Mouse (Mus musculus) gastrocnemius, postnatal 14 days (tissue): ENCODE measurements at regions not wholly inside any gene's neighbourhood (a gene's known extent, or its start where the extent isn't known, plus 50 kb on each side); places are given as distances from the start of the nearest gene placed in this dataset.

Experiments
- DNase-seq: peaks from one replicate; pipeline ENCODE4 v3.0.0; 2021; ENCODE audit warnings: mixed read lengths
- intact Hi-C: fragments of 180-260 bp; cut with DNase I; formaldehyde crosslinking; loops from one replicate; pipeline ENCODE4 v1.15.1; 2025; ENCODE audit warnings: low total_unique reads

DNA sequence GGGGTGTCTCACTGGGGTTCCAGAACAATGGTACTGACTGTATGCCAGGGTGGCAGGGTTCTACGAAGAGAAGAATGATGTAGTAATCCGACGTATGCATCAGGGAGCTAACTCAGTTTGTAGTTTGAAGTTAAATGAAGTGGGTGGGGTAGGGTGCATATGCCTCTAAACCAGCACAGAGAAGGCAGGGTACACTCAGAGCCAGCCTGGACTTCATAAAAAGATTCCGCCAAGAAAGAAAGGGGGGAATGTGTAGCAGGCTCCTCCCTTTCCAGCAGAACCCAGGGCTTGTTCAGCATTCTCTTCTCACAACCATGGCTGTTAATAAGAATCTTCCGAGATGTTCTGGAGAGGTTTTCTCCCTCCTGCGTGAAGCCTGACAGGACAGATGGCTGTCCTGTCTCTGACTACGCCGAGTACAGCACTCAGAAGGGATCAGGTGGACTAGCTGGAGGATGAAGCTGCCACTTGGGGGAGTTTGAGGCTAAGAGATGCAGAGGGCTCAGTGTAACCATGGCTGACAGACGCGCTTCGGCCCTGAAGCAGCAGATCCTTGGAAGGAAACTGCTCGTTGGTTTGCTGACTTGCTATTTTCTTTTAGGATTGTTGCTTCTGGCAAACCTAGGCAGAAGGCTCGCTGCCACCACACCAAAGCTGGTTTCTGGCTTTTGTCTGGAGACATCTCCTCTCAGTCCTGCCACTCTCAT is 143.4 kb upstream of the Plxnc1 start:
- intact Hi-C loops, result loop anchor here (5.0 kb wide), 2 partner anchors 329 to 389 kb away; partner anchors contain the start of gene Socs2
- peak; percentile 68 for DNase-seq

DNA sequence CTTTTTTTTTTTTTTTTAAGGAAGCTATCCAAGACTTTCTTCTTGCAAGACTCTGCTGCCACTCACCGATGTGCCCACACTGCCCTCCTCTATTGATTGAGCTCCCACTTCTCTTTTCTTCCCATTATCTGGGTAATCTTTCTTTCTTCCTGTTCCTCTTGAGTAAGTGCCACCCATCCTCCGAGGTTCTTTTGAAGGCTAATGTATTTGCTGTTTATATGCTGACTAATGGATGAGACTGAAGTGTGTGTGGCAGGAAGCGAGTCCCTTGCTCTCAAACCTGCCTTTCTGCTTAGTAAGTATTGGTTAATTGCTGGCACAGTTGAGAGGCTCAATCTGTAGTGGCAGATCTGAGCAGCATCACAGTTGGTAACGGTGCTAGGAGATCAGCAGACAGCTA is 142.1 kb upstream of the Plxnc1 start:
- intact Hi-C loops, result loop anchor here (5.0 kb wide), 2 partner anchors 331 to 391 kb away; partner anchors contain the start of gene Socs2
- no peak for DNase-seq

DNA sequence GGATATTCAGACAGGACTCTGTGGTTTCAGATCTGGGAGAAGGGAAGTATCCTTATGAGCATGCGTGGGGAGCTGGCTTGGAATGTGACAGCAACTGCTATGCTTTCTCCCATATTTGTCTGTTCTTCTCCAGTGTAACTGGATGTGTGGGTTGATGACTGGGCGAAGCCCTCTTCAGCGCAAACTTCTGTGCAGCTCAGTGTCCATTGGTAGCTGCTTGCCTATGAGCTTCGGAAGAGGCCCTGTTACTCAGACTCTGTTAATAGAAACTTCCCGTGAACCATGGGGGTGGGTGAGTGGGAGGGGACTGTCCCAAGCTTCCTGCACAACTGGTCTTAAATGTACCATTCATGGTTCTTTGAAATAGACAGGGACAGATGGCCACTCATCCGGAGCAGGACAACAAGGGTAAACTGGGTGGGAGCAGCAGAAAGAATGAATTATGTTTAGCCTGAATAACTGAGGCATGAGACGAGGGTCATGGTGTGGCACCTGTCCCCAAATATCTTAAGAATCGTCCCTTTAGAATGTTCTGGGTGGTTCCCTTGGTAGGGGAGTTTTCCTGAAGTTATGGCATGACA is 141.1 kb upstream of the Plxnc1 start:
- intact Hi-C loops, result loop anchor here (5.0 kb wide), 2 partner anchors 332 to 392 kb away; partner anchors contain the start of gene Socs2
- DNase-seq, result no peak

DNA sequence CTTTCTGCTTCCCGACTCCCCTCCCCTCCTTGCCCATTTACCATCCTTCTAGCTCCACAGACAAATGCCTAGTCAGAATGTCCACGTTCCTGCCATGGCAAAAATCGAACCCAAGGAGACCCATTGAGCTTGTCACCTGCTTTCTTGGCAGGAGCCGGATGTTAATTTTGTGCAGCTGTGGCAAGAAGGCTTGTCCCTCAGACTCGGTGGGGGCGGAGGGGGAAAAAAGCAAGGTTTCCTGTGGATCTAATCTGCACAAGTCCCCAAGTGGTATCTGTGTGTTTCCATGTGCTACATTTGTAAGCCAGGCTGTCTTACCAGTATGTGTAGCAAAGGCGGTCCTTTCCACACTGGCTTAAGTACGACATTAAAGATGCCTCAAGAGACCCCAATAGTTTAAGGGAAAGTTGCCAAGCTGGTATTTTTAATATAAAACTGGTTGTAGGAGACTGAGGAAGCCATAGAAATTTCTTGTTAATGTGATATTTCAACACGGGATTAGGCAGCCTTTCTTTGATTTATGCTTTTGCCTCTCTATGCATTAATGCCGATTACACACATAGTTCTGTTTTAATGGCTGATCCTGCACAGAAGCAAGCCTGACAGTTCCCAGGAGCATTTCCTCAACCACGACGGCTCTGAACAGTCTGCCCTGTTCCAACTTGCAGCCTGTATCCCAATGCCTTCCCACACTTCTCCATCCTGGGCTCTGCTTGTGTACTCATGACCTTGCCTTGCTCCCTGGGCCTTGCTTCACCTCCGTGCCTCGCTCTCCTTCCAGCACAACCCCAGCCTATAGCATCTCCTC is 138.9 kb upstream of the Plxnc1 start:
- intact Hi-C loops, result no loop called here
- no peak for DNase-seq

DNA sequence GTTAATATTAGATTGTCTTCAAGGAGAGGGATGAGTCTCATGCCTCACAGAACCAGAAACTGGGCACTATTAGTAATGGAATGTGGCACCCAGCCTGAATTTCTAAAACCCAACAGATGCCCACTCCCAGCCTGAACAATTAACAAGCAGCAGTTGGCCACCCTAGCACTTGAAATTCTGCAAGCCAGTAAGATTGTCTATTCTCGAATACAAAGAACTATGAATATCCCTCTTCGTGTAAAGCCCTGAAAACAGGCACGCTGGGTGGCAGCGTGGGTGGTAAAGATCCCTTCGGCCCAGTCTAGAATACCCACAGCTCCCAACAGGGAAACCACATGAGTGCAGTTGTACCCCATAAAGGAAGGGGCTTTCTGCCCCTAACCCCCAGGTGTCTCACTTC is 138.0 kb upstream of the Plxnc1 start:
- no peak for DNase-seq
- intact Hi-C loops, result no loop called here

DNA sequence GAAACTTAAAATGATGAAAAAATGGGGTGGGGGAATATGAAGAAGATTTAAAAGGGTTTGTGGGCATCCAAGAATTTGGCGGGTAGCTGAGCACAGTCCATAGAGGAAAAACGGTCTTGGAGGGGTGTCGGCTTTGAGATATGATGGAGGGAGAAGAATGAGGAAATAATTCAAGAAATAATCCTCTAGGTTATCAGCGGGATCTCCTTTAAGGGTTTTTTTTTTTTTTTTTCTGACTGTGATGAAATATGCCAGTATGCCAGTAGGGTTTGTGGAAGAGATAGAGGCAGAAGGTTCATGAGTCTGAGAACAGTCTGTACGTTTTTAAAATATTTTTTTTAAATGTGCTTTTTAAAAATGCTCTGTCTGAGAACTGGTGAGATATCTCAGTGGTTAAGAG is 135.3 kb upstream of the Plxnc1 start:
- DNase-seq, result no peak
- intact Hi-C loops, result no loop called here

DNA sequence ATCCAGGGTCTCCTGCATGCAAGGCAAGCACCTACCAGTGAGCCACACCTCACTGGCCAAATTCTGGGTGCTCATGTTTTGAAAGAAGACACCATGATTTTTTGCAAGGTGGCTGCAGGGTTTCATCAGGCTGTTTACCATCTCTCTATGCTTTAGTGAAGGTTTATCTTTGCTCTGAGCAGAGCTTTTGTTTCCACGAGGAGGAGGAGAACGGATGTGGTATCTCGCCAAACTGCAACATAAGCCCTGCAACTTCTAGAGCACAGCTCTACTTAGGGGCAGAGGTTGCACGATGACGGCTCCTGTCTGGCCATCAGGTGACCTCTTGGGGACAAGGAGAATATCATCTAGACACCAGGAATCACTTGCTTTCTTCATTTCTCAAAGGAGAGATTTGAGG is 131.8 kb upstream of the Plxnc1 start:
- no peak for DNase-seq
- intact Hi-C loops, result no loop called here

DNA sequence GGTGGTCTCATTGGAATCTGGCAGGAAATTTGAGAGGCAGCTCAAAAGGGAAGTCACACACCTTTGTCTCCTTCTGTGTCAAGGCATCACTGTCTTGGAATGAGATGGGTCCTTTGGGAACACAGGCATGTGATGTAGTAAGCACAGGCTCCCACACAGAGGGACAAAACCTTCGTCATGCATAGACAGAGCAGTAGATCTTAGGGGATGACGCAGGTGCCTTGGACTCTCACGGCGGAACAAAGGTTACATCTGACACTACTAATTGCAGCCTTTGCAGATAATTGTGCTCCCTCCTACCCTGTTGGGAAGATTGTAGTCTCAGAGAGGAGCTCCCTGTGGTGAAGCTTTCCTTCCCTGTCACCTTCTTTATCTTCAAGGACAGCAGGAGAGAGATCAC is 131.3 kb upstream of the Plxnc1 start:
- intact Hi-C loops, result no loop called here
- no peak for DNase-seq

DNA sequence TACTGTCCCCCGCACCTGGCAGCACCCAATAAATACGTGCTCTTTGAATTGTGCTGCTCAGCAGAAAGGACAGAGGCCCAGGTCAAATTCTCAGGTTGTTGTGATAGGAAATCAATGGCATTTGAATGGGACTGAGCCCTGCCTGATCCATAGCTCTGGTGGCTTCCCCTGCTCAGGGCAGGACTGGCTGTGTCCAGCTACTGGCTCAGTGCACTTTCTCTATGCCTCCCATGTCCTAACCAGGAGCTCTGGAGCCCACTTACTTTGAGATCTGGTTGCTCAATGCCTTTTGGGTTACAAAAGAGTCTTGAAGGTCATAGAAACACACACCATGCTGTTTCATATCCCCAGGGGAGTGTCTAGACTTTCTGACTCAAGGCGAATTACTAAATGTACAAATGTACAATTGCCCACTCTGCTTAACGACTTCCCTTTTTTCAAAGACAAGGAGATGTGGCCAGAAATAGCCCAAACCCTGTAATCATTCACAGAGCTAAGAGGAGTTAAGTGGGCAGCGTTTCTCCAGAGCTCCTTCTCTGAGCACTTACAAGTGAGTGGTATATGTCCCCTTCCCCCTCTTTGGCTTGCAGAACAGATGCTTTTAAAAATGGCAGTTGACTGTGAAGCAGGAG is 130.4 kb upstream of the Plxnc1 start:
- no peak for DNase-seq
- intact Hi-C loops, result no loop called here

DNA sequence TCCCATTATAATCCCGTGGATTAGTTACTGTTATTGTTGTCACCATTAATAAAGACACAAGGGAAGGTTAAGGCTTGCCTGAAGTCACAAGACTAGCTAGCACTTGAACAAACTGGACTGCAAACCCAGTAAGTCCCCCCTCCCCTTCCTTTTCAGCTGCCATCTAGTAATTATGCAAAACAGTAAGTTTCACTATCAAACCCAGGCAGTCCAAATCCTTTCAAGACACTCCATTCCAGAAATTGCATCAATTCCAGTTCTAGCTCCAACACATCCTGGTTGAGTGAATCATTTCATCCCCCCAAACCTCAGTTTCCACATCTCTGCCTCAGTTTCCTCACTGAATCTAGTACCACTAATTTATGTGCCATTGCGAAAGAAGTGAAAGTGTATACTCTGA is 129.7 kb upstream of the Plxnc1 start:
- no peak for DNase-seq
- intact Hi-C loops, result no loop called here

DNA sequence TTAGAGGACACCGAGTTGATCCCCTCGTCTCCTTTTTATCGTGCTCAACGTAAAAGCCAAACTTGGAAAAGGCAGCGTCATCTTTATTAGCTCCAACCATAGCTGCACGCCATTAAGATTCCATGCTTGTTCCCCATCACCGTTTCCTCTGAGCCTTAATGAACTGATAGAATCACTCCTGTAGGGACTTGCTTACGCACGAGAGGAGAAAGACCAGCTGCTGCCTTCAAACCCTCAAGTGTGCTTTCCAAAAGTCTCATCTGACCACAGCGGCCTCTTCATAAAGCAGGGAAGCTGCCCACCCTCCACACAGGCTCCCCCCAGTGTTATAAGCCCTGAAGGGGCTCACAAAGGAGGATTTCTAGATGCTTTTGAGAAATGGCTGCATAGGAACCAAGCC is 123.3 kb upstream of the Plxnc1 start:
- intact Hi-C loops, result no loop called here
- DNase-seq, result no peak

DNA sequence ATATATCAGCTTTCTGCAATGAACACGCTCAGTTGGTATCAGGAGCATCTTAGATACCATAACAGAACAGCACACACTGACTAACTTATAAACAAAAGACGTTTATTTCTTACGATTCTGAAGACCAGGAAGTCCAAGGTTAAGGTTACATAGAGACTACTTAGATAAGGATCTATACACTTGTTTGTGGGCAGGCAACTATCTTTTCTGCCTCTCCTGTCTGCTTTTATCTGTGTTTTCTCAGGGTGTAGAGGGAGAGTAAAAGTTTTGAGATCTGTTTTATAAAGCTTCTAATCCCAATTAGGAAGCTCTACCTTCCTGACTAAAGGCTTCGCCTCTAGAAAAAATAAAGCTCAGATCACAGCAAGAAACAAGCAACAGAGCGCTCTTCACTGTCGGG is 122.1 kb upstream of the Plxnc1 start:
- DNase-seq, result no peak
- intact Hi-C loops, result no loop called here

DNA sequence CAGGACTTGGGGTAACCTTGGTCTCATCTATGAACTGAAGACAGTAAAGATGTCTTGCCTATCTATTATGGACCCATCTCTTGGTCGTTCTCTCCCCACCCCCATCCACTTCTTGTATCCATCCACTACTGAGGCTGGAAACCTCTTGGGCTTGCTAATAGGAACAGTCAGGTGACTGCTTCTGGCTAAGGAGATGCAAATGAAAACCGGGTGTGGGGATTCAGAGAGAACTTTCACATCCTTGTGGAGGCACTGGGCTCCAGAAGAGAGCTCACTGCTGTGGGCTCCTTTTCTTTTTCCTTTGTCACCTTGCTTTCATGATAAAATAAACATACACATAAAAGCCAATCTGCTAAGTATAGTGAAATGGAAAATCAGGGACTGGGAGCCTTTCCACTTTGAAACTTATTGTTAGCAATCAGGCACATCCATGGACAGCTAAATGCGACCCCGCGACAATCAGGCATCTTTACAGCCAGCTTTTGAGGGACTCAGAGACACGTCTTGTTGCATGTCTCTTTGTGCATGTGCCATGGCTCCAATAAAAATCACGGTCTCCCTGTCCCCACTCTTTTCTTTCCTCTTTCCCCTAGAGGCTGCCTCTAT is 115.0 kb upstream of the Plxnc1 start:
- intact Hi-C loops, result no loop called here

DNA sequence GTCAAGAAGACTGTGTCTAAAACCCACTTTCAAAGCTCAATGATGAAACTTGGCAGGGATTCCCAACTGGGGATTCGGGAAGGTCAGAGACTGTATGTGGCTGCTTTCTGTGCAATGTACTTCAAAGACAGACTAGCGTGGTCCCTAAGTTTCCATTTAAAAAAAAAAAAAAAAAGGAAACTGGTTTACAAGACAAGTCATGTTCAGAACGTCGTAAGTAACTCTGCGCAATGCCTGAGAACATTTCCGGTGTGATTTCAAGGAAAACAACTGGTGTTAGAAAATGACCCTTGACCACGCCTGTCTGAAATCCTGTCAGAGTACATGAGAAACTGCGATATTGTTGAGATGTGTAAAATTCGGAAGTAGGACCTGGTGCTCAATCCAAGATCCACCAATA is 114.4 kb upstream of the Plxnc1 start:
- intact Hi-C loops, result no loop called here
- DNase-seq, result no peak

More for the DNA sequence above, 115.0 kb upstream of the Plxnc1 start:
- no peak for DNase-seq

DNA sequence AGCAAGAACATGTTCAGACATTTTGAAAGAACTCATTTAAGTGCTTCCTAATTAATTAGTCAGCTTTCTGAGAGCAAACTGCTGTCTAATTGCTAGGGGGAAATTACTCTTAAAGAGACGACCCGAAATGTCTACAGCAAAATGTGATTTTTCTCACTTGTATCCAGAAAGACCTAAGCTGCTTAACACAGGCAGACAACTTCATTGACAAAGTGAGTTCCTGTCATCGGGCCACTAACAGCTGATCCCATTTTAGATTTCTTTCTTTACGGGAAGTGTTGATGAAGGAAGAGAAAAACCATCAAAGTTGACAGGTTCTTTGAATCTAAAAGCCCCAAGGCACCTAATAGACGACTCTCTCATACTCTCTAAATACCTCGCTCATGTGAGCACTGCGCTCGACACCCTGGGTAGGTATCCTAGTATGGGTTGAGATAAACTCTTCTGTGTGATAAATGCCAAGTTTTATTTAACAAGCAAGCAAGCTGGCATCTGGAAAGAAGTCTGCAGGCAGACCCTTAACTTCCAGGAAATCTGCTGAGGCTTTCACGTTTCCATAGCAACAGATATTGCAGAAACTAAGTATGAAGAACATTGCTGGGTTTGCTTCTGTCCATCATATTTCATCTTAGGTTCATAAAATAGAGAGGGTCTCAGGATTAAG is 112.5 kb upstream of the Plxnc1 start:
- no peak for DNase-seq
- intact Hi-C loops, result no loop called here

DNA sequence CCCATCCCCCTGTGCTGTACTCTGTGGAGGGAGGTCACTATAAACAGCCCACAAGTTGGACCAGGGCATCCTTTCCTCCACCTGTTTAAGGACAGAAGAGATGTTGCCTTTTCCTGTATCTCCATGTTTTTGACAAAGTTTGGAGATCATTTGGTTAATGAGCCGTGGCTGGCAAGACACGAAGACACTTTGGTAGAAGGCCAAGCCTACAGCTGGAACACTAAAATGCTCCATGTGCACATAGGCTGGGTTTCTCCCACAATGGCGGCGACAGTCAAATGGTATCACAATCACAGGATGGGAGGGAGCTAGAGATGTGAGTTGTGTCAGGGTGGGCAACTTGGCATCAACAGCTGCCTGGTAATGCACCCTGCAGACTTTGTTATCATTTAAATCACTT is 111.9 kb upstream of the Plxnc1 start:
- DNase-seq, result no peak
- intact Hi-C loops, result no loop called here

DNA sequence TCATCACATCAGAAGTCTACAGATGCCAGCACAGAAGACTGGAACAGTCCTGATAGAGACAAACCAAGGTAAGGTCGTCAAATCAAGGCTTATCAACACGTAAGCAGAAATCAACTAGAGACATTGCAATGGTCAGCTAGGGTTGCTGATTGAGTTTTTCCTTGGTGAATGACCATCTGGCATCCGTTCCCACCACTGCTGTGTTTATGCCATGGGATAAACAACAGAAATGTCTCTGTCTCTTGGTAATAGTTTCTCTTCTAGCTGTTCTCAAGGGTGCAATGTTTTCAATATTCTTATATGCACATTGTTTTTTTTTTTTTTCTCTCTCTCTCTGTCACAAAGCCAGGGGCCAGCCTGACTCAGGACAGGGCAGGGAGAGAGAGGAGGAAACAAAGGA is 110.2 kb upstream of the Plxnc1 start:
- no peak for DNase-seq
- intact Hi-C loops, result no loop called here

DNA sequence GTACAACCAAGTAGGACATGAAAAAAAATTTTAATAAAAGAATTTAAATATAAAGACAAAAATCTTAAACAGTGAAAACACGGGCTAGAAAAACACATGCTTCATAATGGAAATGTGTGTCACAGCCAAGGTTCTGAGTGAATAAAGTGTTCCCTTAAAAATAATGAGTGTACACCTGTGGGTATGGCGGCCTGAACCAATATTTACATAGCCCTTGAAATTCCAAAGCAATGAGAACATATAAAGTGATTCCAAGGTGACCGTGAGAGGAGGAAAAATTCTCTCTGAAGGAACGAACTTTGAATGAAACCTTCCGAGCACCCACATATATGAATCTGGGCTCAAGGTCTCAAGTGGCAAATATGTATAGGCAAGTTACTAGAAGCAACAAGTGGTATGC is 104.2 kb upstream of the Plxnc1 start:
- intact Hi-C loops, result no loop called here
- DNase-seq, result no peak

DNA sequence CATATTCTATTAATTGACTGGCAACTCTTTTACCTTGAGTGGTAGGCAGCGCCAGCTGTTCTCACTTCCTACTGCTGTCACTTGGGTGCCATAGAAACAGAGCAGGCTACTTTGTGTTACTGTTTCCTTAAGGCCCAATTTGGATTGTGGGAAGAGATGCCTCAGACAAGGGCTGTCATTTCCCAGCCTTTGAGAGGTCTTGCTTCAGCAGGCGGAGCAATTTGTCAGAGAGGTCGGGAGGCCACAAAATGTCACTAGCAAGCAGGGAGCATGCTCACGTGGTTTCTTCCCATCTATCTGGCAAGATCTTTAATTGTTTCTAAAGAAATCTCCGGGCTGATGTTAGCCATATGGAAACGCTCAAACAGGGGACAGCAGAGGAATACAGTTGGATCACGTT is 99.3 kb upstream of the Plxnc1 start:
- no peak for DNase-seq
- intact Hi-C loops, result no loop called here
